Mouse (Mus musculus): ENCODE measurements at regions not wholly inside any gene's neighbourhood (a gene's known extent, or its start where the extent isn't known, plus 50 kb on each side); places are given as distances from the start of the nearest gene placed in this dataset.

GRCm38 (mm10) chr13:47336865-47337441 is 214.5 kb downstream of the Rnf144b start:
- 11% methylated on average over 15 of the region's 15 CpGs for WGBS
- no peak overlapping the region for H3K27ac ChIP-seq (ENCODE audit: insufficient read depth, low read length)
- DNase-seq, result peak; percentile 5 to 9
- H3K27me3 ChIP-seq (ENCODE audit: control insufficient read depth, insufficient read depth, low read length), result no peaks in the 10 kb centered on the region
- no peak for TF ChIP-seq CTCF (IDR thresholded peaks at IDR 0.05; ENCODE audit: borderline replicate concordance, insufficient read depth, low read depth, low read length)
- no peak for TF ChIP-seq POLR2A (IDR thresholded peaks at IDR 0.05; ENCODE audit: borderline replicate concordance, insufficient read depth, low read length)
- H3K4me3 ChIP-seq (replicated peaks; ENCODE audit: insufficient read depth, low read depth, low read length), result no peak overlapping the region
- no peaks in the 10 kb centered on the region for H3K4me1 ChIP-seq (ENCODE audit: control insufficient read depth, insufficient read depth, low read length)

GRCm38 (mm10) chr13:47339411-47339810 is 217.0 kb downstream of the Rnf144b start:
- TF ChIP-seq POLR2A (IDR thresholded peaks at IDR 0.05; ENCODE audit: borderline replicate concordance, insufficient read depth, low read length) (no peak), CTCF (IDR thresholded peaks at IDR 0.05; ENCODE audit: borderline replicate concordance, insufficient read depth, low read depth, low read length) (no peak)
- Histone ChIP-seq H3K27ac (ENCODE audit: insufficient read depth, low read length) (no peak overlapping the region), H3K27me3 (ENCODE audit: control insufficient read depth, insufficient read depth, low read length) (no peaks in the 10 kb centered on the region), H3K4me3 (replicated peaks; ENCODE audit: insufficient read depth, low read depth, low read length) (no peak overlapping the region), H3K4me1 (ENCODE audit: control insufficient read depth, insufficient read depth, low read length) (no peaks in the 10 kb centered on the region)
- DNase-seq, result no peak
- WGBS, result 84% methylated on average over 5 of the region's 5 CpGs

DNA sequence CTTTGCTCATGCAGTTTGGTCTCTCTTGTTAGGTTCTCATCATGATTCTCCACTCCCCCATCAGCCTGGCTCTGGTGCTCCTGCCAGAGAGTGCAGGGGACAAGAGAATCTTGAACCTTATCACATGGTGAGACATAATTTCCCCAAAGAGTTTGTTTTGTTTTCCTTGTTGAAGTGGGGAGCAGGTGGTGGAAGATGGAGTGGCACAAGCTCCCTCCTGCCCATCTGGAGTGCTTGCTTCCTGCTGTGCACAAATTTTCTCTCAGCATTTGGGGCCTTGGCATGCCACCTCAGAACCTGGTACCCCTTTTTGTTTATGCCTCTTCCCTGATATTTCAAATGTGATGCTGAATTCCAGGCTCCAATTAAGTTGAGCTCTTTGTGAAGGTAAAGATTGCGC is 219.9 kb downstream of the Rnf144b start:
- peak; percentile 34 to 52 for DNase-seq
- 79% methylated on average over 1 of the region's 1 CpGs for WGBS
- H3K4me3 ChIP-seq (replicated peaks; ENCODE audit: insufficient read depth, low read depth, low read length), result no peak overlapping the region
- H3K4me1 ChIP-seq (ENCODE audit: control insufficient read depth, insufficient read depth, low read length), result no peaks in the 10 kb centered on the region
- no peaks in the 10 kb centered on the region for H3K27me3 ChIP-seq (ENCODE audit: control insufficient read depth, insufficient read depth, low read length)
- no peak overlapping the region for H3K27ac ChIP-seq (ENCODE audit: insufficient read depth, low read length)
- TF ChIP-seq POLR2A (IDR thresholded peaks at IDR 0.05; ENCODE audit: borderline replicate concordance, insufficient read depth, low read length) (no peak), CTCF (IDR thresholded peaks at IDR 0.05; ENCODE audit: borderline replicate concordance, insufficient read depth, low read depth, low read length) (no peak)

- no peaks in the 10 kb centered on the region; the same call in 1 of the 2 replicates for H3K4me1 ChIP-seq (ENCODE audit: control insufficient read depth, insufficient read depth, low read length)
- H3K27ac ChIP-seq (ENCODE audit: insufficient read depth, low read length), result no peak overlapping the region
- 47% methylated on average over 9 of the region's 9 CpGs for WGBS
Measured at GRCm38 (mm10) chr13:47345576-47345975, 223.1 kb downstream of the Rnf144b start.

GRCm38 (mm10) chr13:47347835-47348234 is 225.4 kb downstream of the Rnf144b start:
- Histone ChIP-seq H3K4me1 (ENCODE audit: control insufficient read depth, insufficient read depth, low read length) (no peaks in the 10 kb centered on the region; the same call in 1 of the 2 replicates), H3K27ac (ENCODE audit: insufficient read depth, low read length) (no peak overlapping the region), H3K4me3 (replicated peaks; ENCODE audit: insufficient read depth, low read depth, low read length) (no peak overlapping the region), H3K27me3 (ENCODE audit: control insufficient read depth, insufficient read depth, low read length) (no peaks in the 10 kb centered on the region)
- 88% methylated on average over 6 of the region's 6 CpGs for WGBS
- TF ChIP-seq POLR2A (IDR thresholded peaks at IDR 0.05; ENCODE audit: borderline replicate concordance, insufficient read depth, low read length) (no peak), CTCF (IDR thresholded peaks at IDR 0.05; ENCODE audit: borderline replicate concordance, insufficient read depth, low read depth, low read length) (no peak)
- DNase-seq, result no peak

More at GRCm38 (mm10) chr13:47345576-47345975, 223.1 kb downstream of the Rnf144b start:
- Histone ChIP-seq H3K4me3 (replicated peaks; ENCODE audit: insufficient read depth, low read depth, low read length) (no peak overlapping the region), H3K27me3 (ENCODE audit: control insufficient read depth, insufficient read depth, low read length) (no peaks in the 10 kb centered on the region)
- TF ChIP-seq POLR2A (IDR thresholded peaks at IDR 0.05; ENCODE audit: borderline replicate concordance, insufficient read depth, low read length) (no peak), CTCF (IDR thresholded peaks at IDR 0.05; ENCODE audit: borderline replicate concordance, insufficient read depth, low read depth, low read length) (no peak)
- no peak for DNase-seq

DNA sequence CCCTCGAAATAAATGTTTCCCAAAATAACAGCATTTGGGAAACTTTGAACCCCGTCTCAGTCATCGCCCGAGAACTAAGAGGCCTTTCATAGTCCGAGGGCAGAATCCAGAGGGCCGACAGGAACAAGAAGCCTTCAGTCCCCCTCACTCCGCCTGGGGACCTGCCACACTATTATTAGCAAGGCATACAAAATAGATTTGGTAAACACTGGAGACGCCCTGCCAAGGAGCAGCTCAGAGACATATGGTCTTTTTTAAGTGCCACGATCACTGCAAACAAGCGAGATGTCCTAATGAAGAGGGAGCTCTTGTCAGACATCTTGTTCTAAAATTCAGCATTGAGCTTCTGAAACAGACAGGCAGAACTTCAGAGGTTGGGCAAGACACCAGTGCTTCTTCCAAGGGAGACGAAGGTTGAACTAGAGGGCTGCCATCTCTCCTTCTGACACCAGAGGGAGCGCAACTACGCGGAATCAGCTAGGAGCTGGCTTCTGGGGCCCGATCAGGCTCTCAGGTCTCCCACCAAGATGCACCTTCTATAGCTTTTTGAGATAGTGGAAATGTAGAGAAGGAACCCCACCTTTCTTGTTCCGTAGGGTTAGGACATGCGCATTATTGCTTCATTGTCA is 226.2 kb downstream of the Rnf144b start:
- Histone ChIP-seq H3K4me1 (ENCODE audit: control insufficient read depth, insufficient read depth, low read length) (no peaks in the 10 kb centered on the region; the same call in 1 of the 2 replicates), H3K27ac (ENCODE audit: insufficient read depth, low read length) (no peak overlapping the region), H3K4me3 (replicated peaks; ENCODE audit: insufficient read depth, low read depth, low read length) (no peak overlapping the region), H3K27me3 (ENCODE audit: control insufficient read depth, insufficient read depth, low read length) (no peaks in the 10 kb centered on the region)
- 27% methylated on average over 17 of the region's 17 CpGs for WGBS
- peak; percentile 81 for TF ChIP-seq CTCF (IDR thresholded peaks at IDR 0.05; ENCODE audit: borderline replicate concordance, insufficient read depth, low read depth, low read length)
- TF ChIP-seq POLR2A (IDR thresholded peaks at IDR 0.05; ENCODE audit: borderline replicate concordance, insufficient read depth, low read length), result no peak
- DNase-seq, result peak; percentile 48 to 72

DNA sequence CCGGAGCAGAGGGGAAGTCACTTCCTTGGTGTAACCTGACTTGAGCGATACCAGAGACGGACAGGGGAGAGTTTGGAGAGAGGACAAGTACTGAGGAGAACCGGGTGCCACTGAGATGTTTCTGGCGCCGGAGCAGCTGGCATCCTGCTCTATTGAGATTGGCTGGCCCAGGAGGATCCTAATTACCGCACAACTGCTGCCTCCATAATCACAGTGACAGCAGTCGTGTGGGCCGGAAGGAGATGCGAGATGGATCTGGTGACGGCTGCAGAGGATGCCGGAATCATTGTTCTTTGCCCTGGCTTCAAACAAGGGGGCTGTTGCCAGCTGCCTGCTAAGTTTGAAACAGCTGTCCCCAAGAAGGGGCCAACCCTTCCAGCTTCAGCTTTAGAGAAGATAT is 232.0 kb downstream of the Rnf144b start:
- H3K27me3 ChIP-seq (ENCODE audit: control insufficient read depth, insufficient read depth, low read length), result no peaks in the 10 kb centered on the region
- no peak for DNase-seq
- 6% methylated on average over 12 of the region's 12 CpGs for WGBS
- no peak for TF ChIP-seq CTCF (IDR thresholded peaks at IDR 0.05; ENCODE audit: borderline replicate concordance, insufficient read depth, low read depth, low read length)
- no peak for TF ChIP-seq POLR2A (IDR thresholded peaks at IDR 0.05; ENCODE audit: borderline replicate concordance, insufficient read depth, low read length)
- no peaks in the 10 kb centered on the region for H3K4me1 ChIP-seq (ENCODE audit: control insufficient read depth, insufficient read depth, low read length)
- H3K27ac ChIP-seq (ENCODE audit: insufficient read depth, low read length), result no peak overlapping the region
- no peak overlapping the region for H3K4me3 ChIP-seq (replicated peaks; ENCODE audit: insufficient read depth, low read depth, low read length)

- no peak overlapping the region for H3K4me3 ChIP-seq (replicated peaks; ENCODE audit: insufficient read depth, low read depth, low read length)
- WGBS, result 34% methylated on average over 5 of the region's 5 CpGs
- H3K27ac ChIP-seq (ENCODE audit: insufficient read depth, low read length), result no peak overlapping the region
- no peaks in the 10 kb centered on the region for H3K4me1 ChIP-seq (ENCODE audit: control insufficient read depth, insufficient read depth, low read length)
- DNase-seq, result no peak
- H3K27me3 ChIP-seq (ENCODE audit: control insufficient read depth, insufficient read depth, low read length), result no peaks in the 10 kb centered on the region
- TF ChIP-seq CTCF (IDR thresholded peaks at IDR 0.05; ENCODE audit: borderline replicate concordance, insufficient read depth, low read depth, low read length) (no peak), POLR2A (IDR thresholded peaks at IDR 0.05; ENCODE audit: borderline replicate concordance, insufficient read depth, low read length) (no peak)
Measured at GRCm38 (mm10) chr13:47355169-47355568, 232.7 kb downstream of the Rnf144b start.
